Mouse (Mus musculus) cerebellum, adult 9-11 months (tissue): Measurements from ENCODE around the gene F8.
A peak's percentile ranks its signal among the peaks of the same experiment; 100 is the strongest.

ENCODE experiments used
- DNase-seq: peaks from one replicate; pipeline ENCODE4 v3.0.0; 2022

F8 gene

GRCm38 (mm10) chrX:75137729-75138128 lies 244.7 kb downstream of the F8 start:
- no peak for DNase-seq

DNA sequence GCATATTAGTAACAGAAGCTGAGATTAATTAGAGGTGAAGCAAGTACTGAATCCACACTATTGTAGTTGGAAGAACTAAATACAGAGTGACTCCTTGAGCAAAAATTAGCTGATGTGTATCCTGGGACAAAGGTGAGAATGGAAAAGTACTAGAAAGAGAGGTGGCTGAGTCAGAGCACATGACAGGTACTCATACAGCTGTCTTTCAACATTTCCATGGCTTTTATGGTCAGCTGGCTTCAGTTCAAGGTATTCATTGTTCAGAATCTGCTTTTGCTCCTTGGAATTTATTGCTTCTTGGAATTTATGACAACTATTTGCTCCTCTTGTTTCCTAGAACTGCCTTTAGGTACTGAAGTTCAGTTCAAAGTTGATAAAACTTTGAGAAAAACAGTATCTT lies 245.5 kb downstream of the F8 start:
- no peak for DNase-seq

- DNase-seq: peak; percentile 83
Measured at GRCm38 (mm10) chrX:75130467-75131160, 251.8 kb downstream of the F8 start, which contains the start of gene Mpp1. Gene Mpp1 (minus strand): TSS chrX:75131016.

DNA sequence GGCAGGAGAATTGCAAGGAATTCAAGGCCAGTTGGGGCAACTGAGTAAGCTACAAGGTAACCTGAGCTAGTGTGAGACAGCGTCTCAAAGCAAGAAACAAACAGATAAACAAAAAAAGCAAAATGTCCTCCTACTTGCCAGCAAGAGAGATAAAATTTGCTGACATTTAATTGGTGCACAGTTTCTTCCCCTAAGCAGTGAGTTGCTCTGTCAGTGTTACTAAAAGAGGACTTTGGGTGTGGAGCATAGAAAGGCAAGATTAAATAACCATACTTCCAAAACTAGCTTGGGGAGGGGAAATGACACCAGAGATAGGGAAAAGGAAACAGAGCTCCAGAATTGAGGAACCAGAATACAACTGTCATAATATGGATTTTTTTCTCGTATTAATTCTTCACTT lies 252.9 kb downstream of the F8 start:
- no peak for DNase-seq

- peak; percentile 23 for DNase-seq
Measured at GRCm38 (mm10) chrX:75128333-75128980, 254.0 kb downstream of the F8 start.

DNA sequence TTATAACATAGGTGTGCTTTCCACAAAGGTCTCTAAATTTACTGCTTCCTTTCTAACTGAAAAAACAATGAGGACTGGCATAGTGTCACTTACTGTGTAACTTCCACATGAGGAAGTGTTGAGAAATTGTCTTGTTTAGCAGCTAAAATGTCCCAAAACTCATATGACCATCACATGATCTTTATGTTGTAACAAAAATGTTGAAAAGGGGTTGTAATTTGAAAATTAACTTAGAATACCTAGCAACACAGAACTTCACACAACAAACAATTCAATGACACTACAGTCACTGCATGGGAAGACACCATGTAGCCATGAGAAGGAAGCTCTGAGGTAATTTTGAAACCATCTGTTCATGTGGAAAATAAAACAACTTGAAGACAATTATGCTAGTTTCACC lies 255.5 kb downstream of the F8 start:
- DNase-seq: no peak

DNA sequence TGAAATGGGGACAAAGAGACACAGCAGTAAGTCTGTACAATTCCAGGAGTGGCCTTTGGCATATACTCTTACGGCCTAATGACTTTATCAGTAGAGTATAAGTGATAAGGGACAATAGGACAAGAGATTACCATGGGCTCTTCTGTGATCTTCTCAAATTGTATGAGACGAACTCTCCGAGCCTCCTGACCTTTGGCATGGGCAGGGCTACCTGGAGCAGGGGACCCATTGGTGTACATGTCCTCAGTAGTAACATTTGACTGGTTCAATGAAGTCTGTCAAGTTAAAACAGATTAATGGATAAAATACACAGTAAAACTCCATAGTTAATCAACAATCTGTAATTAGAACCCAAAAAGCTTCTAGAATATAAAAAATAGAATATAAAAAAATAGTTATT lies 256.8 kb downstream of the F8 start:
- DNase-seq: no peak
